Comparison of ENCODE assay signal across 14 mouse cellular contexts in the genomic region with DNA sequence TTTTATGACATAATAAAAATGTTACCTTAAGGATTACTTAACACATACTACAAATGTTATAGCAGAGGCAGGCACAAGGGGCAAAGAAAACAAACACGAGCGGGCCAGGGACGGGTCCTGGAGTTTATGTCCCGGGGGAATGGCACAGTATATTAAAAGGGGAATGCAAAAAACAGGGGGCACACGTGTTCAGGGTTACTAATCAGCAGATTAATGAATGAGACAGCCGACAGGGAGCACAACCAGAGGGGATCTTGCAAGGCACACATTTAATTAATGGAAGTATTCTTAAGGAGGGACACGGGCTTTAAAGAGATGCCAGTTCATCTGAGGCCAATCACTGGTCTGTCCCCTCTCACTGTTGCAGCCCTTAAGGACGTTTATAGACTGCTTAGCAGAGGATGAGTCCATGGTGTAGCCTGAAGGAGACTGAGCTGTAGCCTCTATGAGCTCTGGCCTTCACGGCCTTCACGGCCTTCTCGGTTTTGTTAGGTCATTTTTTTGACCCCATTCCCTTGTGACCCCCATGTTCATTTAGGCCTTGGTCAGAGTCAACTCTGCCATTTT. TPM values are rescaled to one million over a fixed set of nuclear protein-coding genes. Genes with fewer than 3 reads are reported as not detected.
DNase-seq lines count a peak whose midpoint lies in the region; ATAC-seq and TF ChIP-seq lines count a peak whose summit lies in the region.
"Had no signal": no experiment of that assay in that cellular context is flagged by ENCODE, and none has a peak within 500 bp of the region (broad histone marks: within the 10 kb centered on the region; RNA-seq: fewer than 3 reads in every experiment).

No protein-coding gene starts in this region.

- H3K4me3 ChIP-seq in layer of hippocampus, adult 2 months = peak overlapping the region; percentile 13; the same call in 1 of the 2 replicates
- H3K4me3 ChIP-seq in forebrain, postnatal 0 days (ENCODE audit: low read depth, low read length) = no peak overlapping the region
- H3K4me3 ChIP-seq in limb, embryonic 12.5 days (replicated peaks) = no peak overlapping the region
- H3K4me3 ChIP-seq in neural tube, embryonic 15.5 days (replicated peaks) = no peak overlapping the region
- H3K4me3 ChIP-seq: megakaryocyte, embryonic 14.5 days; stomach, embryonic 15.5 days had no signal

- no peak for DNase-seq in layer of hippocampus, adult 2 months (ENCODE audit: low spot score in 2 of 2)
- DNase-seq in layer of hippocampus, adult 8-10 months (ENCODE audit: low spot score in 2 of 2) = no peak
- DNase-seq in forebrain, postnatal 0 days = no peak
- DNase-seq in Muller cell, postnatal 12 days (ENCODE audit: inconsistent ontology term) = no peak
- no peak for DNase-seq in heart, adult 11 months
- DNase-seq: cerebellum, adult 8-10 months; kidney, adult 11 months; layer of hippocampus, postnatal 36 days had no signal

- no peak overlapping the region for H3K9ac ChIP-seq in forebrain, postnatal 0 days
- H3K9ac ChIP-seq in limb, embryonic 12.5 days (replicated peaks) = no peak overlapping the region
- H3K9ac ChIP-seq in neural tube, embryonic 15.5 days (replicated peaks) = no peak overlapping the region
- H3K9ac ChIP-seq: liver, embryonic 14.5 days; stomach, embryonic 15.5 days had no signal

- no peaks in the 10 kb centered on the region for H3K9me3 ChIP-seq in forebrain, postnatal 0 days (ENCODE audit: low read length)
- no peaks in the 10 kb centered on the region for H3K9me3 ChIP-seq in limb, embryonic 12.5 days
- H3K9me3 ChIP-seq in neural tube, embryonic 15.5 days (replicated peaks) = no peaks in the 10 kb centered on the region
- H3K9me3 ChIP-seq: megakaryocyte, embryonic 14.5 days; stomach, embryonic 15.5 days had no signal

- peaks cover 3% of the 10 kb centered on the region; the same call in 1 of the 2 replicates for H3K36me3 ChIP-seq in forebrain, postnatal 0 days (ENCODE audit: insufficient read depth)
- H3K36me3 ChIP-seq in limb, embryonic 12.5 days = peaks cover 12% of the 10 kb centered on the region
- no peaks in the 10 kb centered on the region; the same call in 1 of the 2 replicates for H3K36me3 ChIP-seq in neural tube, embryonic 15.5 days

- 38% methylated on average over 11 of the region's 11 CpGs for WGBS in forebrain, postnatal 0 days
- 27% methylated on average over 11 of the region's 11 CpGs for WGBS in limb, embryonic 12.5 days
- WGBS in neural tube, embryonic 15.5 days = 27% methylated on average over 11 of the region's 11 CpGs

- H3K4me1 ChIP-seq in forebrain, postnatal 0 days (ENCODE audit: insufficient read depth) = no peaks in the 10 kb centered on the region
- H3K4me1 ChIP-seq in limb, embryonic 12.5 days (replicated peaks) = peaks cover 27% of the 10 kb centered on the region
- peaks cover 23% of the 10 kb centered on the region for H3K4me1 ChIP-seq in neural tube, embryonic 15.5 days
- H3K4me1 ChIP-seq: stomach, embryonic 15.5 days had no signal

- peak overlapping the region; percentile 19 for H3K4me2 ChIP-seq in forebrain, postnatal 0 days (ENCODE audit: low read depth)
- peak overlapping the region; percentile 35 for H3K4me2 ChIP-seq in limb, embryonic 12.5 days
- H3K4me2 ChIP-seq in neural tube, embryonic 15.5 days = peak overlapping the region; percentile 39
- H3K4me2 ChIP-seq: stomach, embryonic 15.5 days had no signal

- ATAC-seq in forebrain, postnatal 0 days = peak; percentile 67
- ATAC-seq in limb, embryonic 12.5 days (ENCODE audit: insufficient number of reproducible peaks, insufficient read depth, low FRiP score, low TSS enrichment, low read depth) = peak; percentile 87
- peak; percentile 72 for ATAC-seq in neural tube, embryonic 15.5 days (ENCODE audit: low FRiP score)

- TF ChIP-seq CTCF in layer of hippocampus, adult 2 months (conservative IDR thresholded peaks at IDR 0.05) = no peak
- no peak for TF ChIP-seq CTCF in forebrain, postnatal 0 days (IDR thresholded peaks at IDR 0.05; ENCODE audit: low read depth)

- no peak overlapping the region for H3K27ac ChIP-seq in layer of hippocampus, adult 2 months
- H3K27ac ChIP-seq in forebrain, postnatal 0 days (ENCODE audit: low read depth, low read length) = peak overlapping the region; percentile 31; the same call in 1 of the 2 replicates
- H3K27ac ChIP-seq in limb, embryonic 12.5 days = peak overlapping the region; percentile 70; the same call in 1 of the 2 replicates
- H3K27ac ChIP-seq in neural tube, embryonic 15.5 days (replicated peaks) = peak overlapping the region; percentile 65
- H3K27ac ChIP-seq: liver, embryonic 14.5 days; stomach, embryonic 15.5 days had no signal

- no peaks in the 10 kb centered on the region for H3K27me3 ChIP-seq in forebrain, postnatal 0 days (ENCODE audit: insufficient read depth, low read length)
- no peaks in the 10 kb centered on the region for H3K27me3 ChIP-seq in limb, embryonic 12.5 days
- H3K27me3 ChIP-seq in neural tube, embryonic 15.5 days (replicated peaks) = no peaks in the 10 kb centered on the region
- H3K27me3 ChIP-seq: megakaryocyte, embryonic 14.5 days; stomach, embryonic 15.5 days had no signal

RNA-seq across cellular contexts. Expression of a gene that starts 28.7 kb away (rescaled TPM):
- total RNA-seq in layer of hippocampus, adult 2 months (2021) = not detected
- not detected for total RNA-seq in layer of hippocampus, adult 8-10 months (2022)
- total RNA-seq in forebrain, postnatal 0 days (2014; rRNA removed) = not detected in 2 replicates
- polyA plus RNA-seq in forebrain, postnatal 0 days (2015; fragmentation: Nextera tagmentation; extraction: Ambion mirVana) = 0.06 and 0.12 TPM in 2 replicates
- polyA plus RNA-seq in limb, embryonic 12.5 days (2016; fragmentation: Nextera tagmentation; extraction: Ambion mirVana) = 0.28 and 0.31 TPM in 2 replicates
- 0.52 and 0.72 TPM in 2 replicates for polyA plus RNA-seq in neural tube, embryonic 15.5 days (2015; fragmentation: Nextera tagmentation; extraction: Ambion mirVana)
- total RNA-seq: adrenal gland, postnatal 4 days; layer of hippocampus, postnatal 36 days had no signal

RNA-seq across cellular contexts. Expression of a gene that starts 36.7 kb away (rescaled TPM):
- 10 to 100 TPM; 61.7 to 65.1 TPM for total RNA-seq in layer of hippocampus, adult 2 months (2021)
- 10 to 100 TPM; 53.8 to 72.8 (median 66.9) TPM for total RNA-seq in layer of hippocampus, adult 8-10 months (2022)
- 91.9 and 99.3 TPM in 2 replicates for total RNA-seq in forebrain, postnatal 0 days (2014; rRNA removed)
- 145 and 171 TPM in 2 replicates for polyA plus RNA-seq in forebrain, postnatal 0 days (2015; fragmentation: Nextera tagmentation; extraction: Ambion mirVana)
- 180 and 186 TPM in 2 replicates for polyA plus RNA-seq in limb, embryonic 12.5 days (2016; fragmentation: Nextera tagmentation; extraction: Ambion mirVana)
- polyA plus RNA-seq in neural tube, embryonic 15.5 days (2015; fragmentation: Nextera tagmentation; extraction: Ambion mirVana) = 153 and 171 TPM in 2 replicates

RNA-seq across cellular contexts. Expression of a gene that starts 44.2 kb away (rescaled TPM):
- total RNA-seq in layer of hippocampus, adult 2 months (2021) = 10 to 100 TPM; 52.2 to 52.8 TPM
- 10 to 100 TPM; 54.2 to 56.6 (median 55.9) TPM for total RNA-seq in layer of hippocampus, adult 8-10 months (2022)
- 26.4 and 31.4 TPM in 2 replicates for total RNA-seq in forebrain, postnatal 0 days (2014; rRNA removed)
- polyA plus RNA-seq in forebrain, postnatal 0 days (2015; fragmentation: Nextera tagmentation; extraction: Ambion mirVana) = 53.4 and 55.5 TPM in 2 replicates
- polyA plus RNA-seq in limb, embryonic 12.5 days (2016; fragmentation: Nextera tagmentation; extraction: Ambion mirVana) = 13.0 and 13.5 TPM in 2 replicates
- polyA plus RNA-seq in neural tube, embryonic 15.5 days (2015; fragmentation: Nextera tagmentation; extraction: Ambion mirVana) = 44.9 and 45.3 TPM in 2 replicates
